10 mouse cellular contexts compared by ENCODE assay signal in genomic region chr7:139319006-139319411, GRCm38 (mm10).
DNase-seq lines count a peak whose midpoint lies in the region; ATAC-seq and TF ChIP-seq lines count a peak whose summit lies in the region.
"Had no signal": no experiment of that assay in that cellular context is flagged by ENCODE, and none has a peak within 500 bp of the region (broad histone marks: within the 10 kb centered on the region; RNA-seq: fewer than 3 reads in every experiment).

No protein-coding gene starts in this region.

- no peak overlapping the region for H3K9ac ChIP-seq in embryonic facial prominence, embryonic 13.5 days
- H3K9ac ChIP-seq in hindbrain, embryonic 14.5 days = no peak overlapping the region
- H3K9ac ChIP-seq in midbrain, postnatal 0 days (replicated peaks; ENCODE audit: low read length, poor library complexity, severe bottlenecking) = no peak overlapping the region

- WGBS in kidney, adult 2 months = 39% methylated on average over 1 of the region's 1 CpGs
- whole genome bisulfite sequencing in embryonic facial prominence, embryonic 13.5 days = 18% methylated on average over 1 of the region's 1 CpGs
- 15% methylated on average over 1 of the region's 1 CpGs for WGBS in hindbrain, embryonic 14.5 days
- 32% methylated on average over 1 of the region's 1 CpGs for WGBS in midbrain, postnatal 0 days

- H3K4me2 ChIP-seq in embryonic facial prominence, embryonic 13.5 days = no peak overlapping the region
- H3K4me2 ChIP-seq in hindbrain, embryonic 14.5 days (replicated peaks) = no peak overlapping the region
- no peak overlapping the region for H3K4me2 ChIP-seq in midbrain, postnatal 0 days (ENCODE audit: low read depth, low read length, poor library complexity, severe bottlenecking)

- H3K9me3 ChIP-seq in embryonic facial prominence, embryonic 13.5 days = no peaks in the 10 kb centered on the region
- no peaks in the 10 kb centered on the region for H3K9me3 ChIP-seq in hindbrain, embryonic 14.5 days (ENCODE audit: control insufficient read depth, low read length)
- H3K9me3 ChIP-seq in midbrain, postnatal 0 days (ENCODE audit: low read length) = 0 out of 2 replicates have a peak, but pooled peaks cover 3% of the 10 kb centered on the region

- DNase-seq in kidney, adult 2 months = peak; percentile 40
- DNase-seq in kidney, adult 18-20 months = no peak
- peak; percentile 75 for DNase-seq in hindbrain, embryonic 14.5 days (ENCODE audit: low spot score)
- peak; percentile 93 for DNase-seq in midbrain, postnatal 0 days (ENCODE audit: low spot score)
- DNase-seq in left cerebral cortex, adult 11 months (ENCODE audit: low spot score) = no peak
- no peak for DNase-seq in right cerebral cortex, postnatal 14 days
- no peak for DNase-seq in urinary bladder, postnatal 36 days (ENCODE audit: low spot score in 2 of 2)

- no peaks in the 10 kb centered on the region for H3K4me1 ChIP-seq in kidney, adult 2 months (ENCODE audit: control insufficient read depth, insufficient read depth, low read length)
- peaks cover 5% of the 10 kb centered on the region; the same call in 1 of the 2 replicates for H3K4me1 ChIP-seq in embryonic facial prominence, embryonic 13.5 days
- H3K4me1 ChIP-seq in hindbrain, embryonic 14.5 days (replicated peaks; ENCODE audit: control insufficient read depth, insufficient read depth, low read length) = 0 out of 2 replicates have a peak, but pooled peaks cover 9% of the 10 kb centered on the region
- no peaks in the 10 kb centered on the region for H3K4me1 ChIP-seq in midbrain, postnatal 0 days (ENCODE audit: insufficient read depth, low read length)

- no peak for ATAC-seq in embryonic facial prominence, embryonic 13.5 days (ENCODE audit: insufficient number of reproducible peaks, insufficient read depth, low FRiP score, low TSS enrichment, low read depth)
- ATAC-seq in hindbrain, embryonic 14.5 days (ENCODE audit: low FRiP score) = peak; percentile 85
- ATAC-seq in midbrain, postnatal 0 days (ENCODE audit: low FRiP score) = peak; percentile 85

- TF ChIP-seq POLR2A in kidney, adult 2 months (IDR thresholded peaks at IDR 0.05; ENCODE audit: low read depth, low read length) = no peak

- H3K4me3 ChIP-seq in kidney, adult 2 months (ENCODE audit: insufficient read depth, low read depth, low read length) = no peak overlapping the region
- no peak overlapping the region for H3K4me3 ChIP-seq in embryonic facial prominence, embryonic 13.5 days
- H3K4me3 ChIP-seq in hindbrain, embryonic 14.5 days (replicated peaks; ENCODE audit: low read length) = no peak overlapping the region
- H3K4me3 ChIP-seq in midbrain, postnatal 0 days (ENCODE audit: low read depth, low read length) = no peak overlapping the region
- H3K4me3 ChIP-seq: erythroblast, embryonic 14.5 days had no signal

- H3K27me3 ChIP-seq in kidney, adult 2 months (replicated peaks; ENCODE audit: control insufficient read depth, insufficient read depth, low read length) = no peaks in the 10 kb centered on the region
- H3K27me3 ChIP-seq in embryonic facial prominence, embryonic 13.5 days = no peaks in the 10 kb centered on the region
- H3K27me3 ChIP-seq in hindbrain, embryonic 14.5 days (ENCODE audit: control insufficient read depth, insufficient read depth, low read length) = no peaks in the 10 kb centered on the region
- no peaks in the 10 kb centered on the region for H3K27me3 ChIP-seq in midbrain, postnatal 0 days (ENCODE audit: insufficient read depth, low read length)

- no peaks in the 10 kb centered on the region for H3K36me3 ChIP-seq in kidney, adult 2 months (ENCODE audit: control insufficient read depth, insufficient read depth, low read length)
- H3K36me3 ChIP-seq in embryonic facial prominence, embryonic 13.5 days = no peaks in the 10 kb centered on the region
- H3K36me3 ChIP-seq in hindbrain, embryonic 14.5 days (replicated peaks; ENCODE audit: control insufficient read depth, insufficient read depth) = no peaks in the 10 kb centered on the region
- no peaks in the 10 kb centered on the region for H3K36me3 ChIP-seq in midbrain, postnatal 0 days (ENCODE audit: insufficient read depth, low read length)
- H3K36me3 ChIP-seq: G1E had no signal

- TF ChIP-seq CTCF in kidney, adult 2 months (conservative IDR thresholded peaks at IDR 0.05; ENCODE audit: insufficient read depth, insufficient read length, low read depth, low read length) = no peak
- no peak for TF ChIP-seq CTCF in midbrain, postnatal 0 days (IDR thresholded peaks at IDR 0.05)

- 0 out of 2 replicates have a peak overlapping the region, but pooled peaks have one; percentile 13 for H3K27ac ChIP-seq in kidney, adult 2 months (ENCODE audit: insufficient read depth, low read depth, low read length)
- peak overlapping the region; percentile 53 for H3K27ac ChIP-seq in embryonic facial prominence, embryonic 13.5 days
- peak overlapping the region; percentile 22; the same call in 1 of the 2 replicates for H3K27ac ChIP-seq in hindbrain, embryonic 14.5 days
- peak overlapping the region; percentile 38; the same call in 1 of the 2 replicates for H3K27ac ChIP-seq in midbrain, postnatal 0 days (ENCODE audit: low read depth, low read length)

Comparison
In these comparisons a context has a peak if more than half of its experiments do, and no peak if none do; other contexts are left out.
1. DNase-seq: peak in kidney, adult 2 months (single experiment), hindbrain, embryonic 14.5 days (single experiment) and midbrain, postnatal 0 days (single experiment); none in kidney, adult 18-20 months (single experiment), left cerebral cortex, adult 11 months (single experiment), right cerebral cortex, postnatal 14 days (single experiment) and urinary bladder, postnatal 36 days (0 of 2).
2. Peak in every context shown above with its lines, with median percentiles within 50 percentile points of each other: H3K27ac ChIP-seq.